Mouse (Mus musculus) heart, adult 18-20 months (tissue): Measurements from ENCODE around the gene Serinc2. TPM values are rescaled to one million over a fixed set of nuclear protein-coding genes. Genes with fewer than 3 reads are reported as not detected.
A peak's percentile ranks its signal among the peaks of the same experiment; 100 is the strongest.
"Not testable (repeated sequence)": the region's sequence is repeated elsewhere in the genome, so short reads cannot be mapped to it uniquely, and the experiment has no call there.

Experiments
- DNase-seq, 2 experiments: peaks; one replicate each; pipeline ENCODE4 v3.0.0; 2021 to 2022; ENCODE audit warnings: mixed read lengths in 1 of 2
- total RNA-seq, 2 experiments: library from RNA; stranded (reverse); gene quantifications; 2 replicates each; pipeline ENCODE4 v1.2.3; 2021

Gene Serinc2
- total RNA-seq, 2 experiments from 2014 or later: 2.0 to 2.2 TPM

DNA sequence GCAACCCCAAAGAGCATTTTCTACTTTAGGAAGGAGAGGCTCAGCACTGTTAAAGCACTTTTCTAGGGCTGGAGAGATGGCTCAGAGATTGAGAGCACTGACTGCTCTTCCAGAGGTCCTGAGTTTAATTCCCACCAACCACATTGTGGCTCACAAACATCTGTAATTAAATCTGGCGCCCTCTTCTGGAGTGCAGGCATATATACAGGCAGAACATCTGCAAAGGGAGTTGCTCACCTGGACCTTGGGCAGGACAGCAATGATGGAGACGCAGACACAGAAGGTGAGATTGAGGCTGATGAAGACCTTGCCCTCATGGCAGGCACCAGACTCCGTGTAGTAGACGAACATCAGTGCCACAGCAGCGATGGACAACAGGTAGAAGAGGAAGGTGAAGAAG is 18.6 kb downstream of the Serinc2 start:
- no peak for DNase-seq

GRCm38 (mm10) chr4:130252441-130253157 is 26.4 kb downstream of the Serinc2 start:
- DNase-seq: no peak

DNA sequence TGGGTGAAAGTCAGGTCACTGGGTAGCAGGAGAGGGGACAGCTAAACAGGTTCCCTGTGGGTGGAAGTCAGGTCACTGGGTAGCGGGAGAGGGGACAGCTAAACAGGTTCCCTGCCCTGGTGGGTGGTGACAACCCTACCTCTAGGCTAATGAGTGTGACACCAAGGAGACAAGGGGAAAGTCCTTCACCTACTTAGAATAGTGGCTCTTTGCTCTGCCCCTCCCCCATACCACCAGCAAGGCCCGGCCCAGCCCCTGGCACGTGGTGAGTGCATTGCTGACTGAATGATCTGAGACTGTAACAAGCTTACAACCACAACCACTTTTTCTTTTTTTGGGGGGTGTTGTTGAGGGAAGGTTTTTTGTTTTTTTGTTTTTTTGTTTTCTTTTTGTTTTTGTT is 27.2 kb downstream of the Serinc2 start:
- no peak for DNase-seq

DNA sequence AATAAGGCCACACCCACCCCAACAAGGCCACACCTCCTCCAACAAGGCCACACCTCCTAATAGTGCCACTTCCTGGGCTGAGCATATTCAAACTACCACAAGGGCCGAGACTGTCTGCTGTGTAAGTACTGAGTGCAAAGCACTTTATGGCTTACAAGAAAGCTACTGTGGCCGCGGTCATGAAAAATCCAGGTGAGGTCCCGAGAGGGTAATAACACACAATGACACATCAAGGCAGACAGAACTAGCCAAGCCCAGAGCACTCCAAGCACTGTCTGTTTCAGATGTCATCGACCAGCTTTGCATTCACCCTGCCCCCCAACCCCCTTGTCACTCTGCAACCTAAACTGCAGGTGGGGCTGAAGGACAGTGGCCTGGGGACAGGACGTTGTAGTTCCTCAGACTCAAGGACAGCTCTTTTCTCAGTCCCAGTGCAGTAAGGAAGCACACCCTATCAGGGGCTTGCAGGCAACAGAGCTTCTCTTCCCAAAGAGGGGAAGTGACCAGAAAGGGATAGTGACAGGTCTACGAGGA is 27.8 kb downstream of the Serinc2 start:
- DNase-seq: no peak

GRCm38 (mm10) chr4:130248636-130249035 is 30.4 kb downstream of the Serinc2 start:
- no peak for DNase-seq

- DNase-seq: peak; percentile 44 to 72
Measured at GRCm38 (mm10) chr4:130246132-130246531, 32.9 kb downstream of the Serinc2 start.

DNA sequence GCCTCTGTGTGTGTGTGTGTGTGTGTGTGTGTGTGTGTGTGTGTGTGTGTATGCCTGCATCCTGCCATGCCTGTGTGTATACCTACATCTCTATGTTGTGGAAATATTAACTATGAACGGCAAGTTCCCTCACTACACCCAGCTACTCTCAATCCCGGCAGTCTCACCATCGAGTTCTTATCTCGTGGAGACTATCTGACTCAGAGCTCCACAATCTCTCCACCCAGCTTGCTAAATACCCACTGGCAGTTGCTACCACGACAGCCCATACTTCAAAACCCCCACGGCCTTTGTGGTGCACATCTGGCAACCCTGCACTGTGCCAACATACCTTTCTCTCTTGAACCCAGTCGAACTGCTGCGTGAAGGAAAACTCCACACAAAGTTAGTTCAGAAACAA is 34.3 kb downstream of the Serinc2 start:
- DNase-seq: no peak

- not testable (repeated sequence) for DNase-seq
Measured at GRCm38 (mm10) chr4:130243621-130244020, 35.4 kb downstream of the Serinc2 start.

GRCm38 (mm10) chr4:130242956-130243355 is 36.0 kb downstream of the Serinc2 start:
- no peak for DNase-seq

- no peak for DNase-seq
Measured at GRCm38 (mm10) chr4:130240695-130241094, 38.3 kb downstream of the Serinc2 start.

- no peak for DNase-seq
Measured at GRCm38 (mm10) chr4:130237607-130238006, 41.4 kb downstream of the Serinc2 start.

GRCm38 (mm10) chr4:130236361-130236760 is 42.6 kb downstream of the Serinc2 start:
- no peak for DNase-seq

DNA sequence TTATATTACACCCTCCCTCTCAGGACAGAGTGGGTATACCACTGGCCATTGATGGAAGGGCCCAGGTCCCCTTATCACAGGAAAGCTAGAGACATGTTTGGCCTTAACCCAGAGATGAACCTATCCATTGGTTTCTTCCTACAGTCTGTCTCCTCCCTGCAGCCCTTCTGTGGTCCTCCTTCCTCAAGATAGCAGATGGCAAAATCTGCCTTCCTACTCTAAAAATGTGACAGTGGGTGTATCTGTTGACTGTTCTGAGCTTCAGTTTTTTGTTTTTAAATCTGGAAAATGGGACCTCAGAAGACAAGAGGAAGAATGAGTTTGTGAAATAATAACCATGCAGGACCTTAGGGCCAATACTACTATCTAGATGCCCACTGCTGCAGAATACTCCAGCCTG is 54.9 kb downstream of the Serinc2 start:
- no peak for DNase-seq

- no peak for DNase-seq
Measured at GRCm38 (mm10) chr4:130222179-130222578, 56.8 kb downstream of the Serinc2 start, which contains the start of gene Gm853. Gm853 (minus strand) TSS chr4:130222401.

DNA sequence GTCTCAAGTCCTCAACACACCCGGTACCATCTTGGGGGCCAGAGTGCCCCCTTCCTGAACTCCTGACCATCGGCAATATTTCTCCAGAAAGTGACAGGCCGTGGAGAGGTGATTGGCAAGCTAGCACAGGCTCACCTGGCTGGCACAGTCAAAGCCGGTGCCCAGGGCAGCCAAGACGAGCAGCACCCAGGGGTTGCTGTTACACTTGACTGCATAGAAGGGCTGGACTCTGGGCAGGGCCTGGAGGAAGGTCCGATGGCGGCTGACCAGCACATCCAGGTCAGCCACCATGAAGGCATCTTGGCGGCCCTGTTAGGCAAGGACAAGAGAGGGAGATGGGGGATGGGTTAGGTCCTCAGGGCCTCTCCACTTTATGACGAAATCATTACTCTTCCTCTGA is 58.8 kb downstream of the Serinc2 start:
- DNase-seq: no peak

DNA sequence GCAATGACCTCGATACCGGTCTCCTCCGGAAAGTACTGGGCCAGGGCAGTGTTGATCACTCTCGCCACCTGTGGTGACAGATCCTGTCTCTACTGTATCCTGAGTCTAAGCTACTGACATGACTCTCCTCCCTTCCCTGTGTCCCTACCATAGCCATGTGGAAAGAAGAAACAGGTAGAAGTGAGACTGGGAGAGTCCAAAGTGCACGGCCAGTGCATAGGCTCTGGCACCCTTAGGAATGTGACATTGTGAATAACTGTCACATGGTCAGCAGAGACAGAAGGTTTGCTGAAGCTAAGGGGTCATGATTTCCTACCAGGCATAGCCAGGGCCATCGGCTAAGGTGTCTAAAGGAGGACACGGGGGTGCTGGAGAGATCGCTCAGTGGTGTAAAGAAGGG is 63.6 kb downstream of the Serinc2 start:
- DNase-seq: no peak

DNA sequence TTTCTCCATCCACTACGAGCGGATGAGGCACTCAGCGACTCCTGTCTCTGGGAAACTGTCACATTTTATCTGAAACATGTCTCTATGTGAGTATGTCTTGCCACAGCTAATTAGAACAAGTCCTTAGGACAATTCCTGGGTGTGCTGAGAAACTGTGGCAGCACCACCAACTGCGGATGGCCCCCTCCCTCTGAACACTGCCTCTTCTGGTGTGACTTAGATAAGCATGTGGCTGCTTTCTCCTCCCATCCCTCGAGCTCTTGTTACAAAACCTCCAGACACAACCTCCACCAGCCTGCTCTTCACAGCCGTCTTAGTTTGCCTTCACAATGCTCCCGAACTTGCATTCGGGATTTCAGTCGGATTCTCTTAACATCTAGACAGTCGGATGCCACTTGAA is 65.1 kb downstream of the Serinc2 start:
- DNase-seq: no peak

DNA sequence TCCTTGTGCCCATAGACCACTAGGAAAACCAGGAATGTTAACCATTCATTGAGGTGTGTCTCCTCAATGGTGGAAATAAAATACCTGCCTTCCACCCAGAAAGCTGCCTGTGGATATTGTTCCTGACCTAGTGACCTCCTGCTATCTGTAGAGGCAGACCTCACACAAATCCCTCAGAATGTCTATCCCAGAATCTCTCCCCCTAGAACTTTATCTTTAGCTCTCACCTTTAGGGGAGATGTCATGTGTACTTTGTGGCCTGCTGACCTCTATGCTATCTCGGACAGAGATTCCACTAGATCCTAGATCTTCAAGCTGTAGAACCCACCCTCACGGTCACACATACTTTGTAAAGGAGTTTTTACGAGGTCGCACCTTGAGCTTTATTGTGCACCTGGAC is 65.8 kb downstream of the Serinc2 start:
- no peak for DNase-seq

GRCm38 (mm10) chr4:130212421-130212820 is 66.6 kb downstream of the Serinc2 start:
- DNase-seq: no peak

DNA sequence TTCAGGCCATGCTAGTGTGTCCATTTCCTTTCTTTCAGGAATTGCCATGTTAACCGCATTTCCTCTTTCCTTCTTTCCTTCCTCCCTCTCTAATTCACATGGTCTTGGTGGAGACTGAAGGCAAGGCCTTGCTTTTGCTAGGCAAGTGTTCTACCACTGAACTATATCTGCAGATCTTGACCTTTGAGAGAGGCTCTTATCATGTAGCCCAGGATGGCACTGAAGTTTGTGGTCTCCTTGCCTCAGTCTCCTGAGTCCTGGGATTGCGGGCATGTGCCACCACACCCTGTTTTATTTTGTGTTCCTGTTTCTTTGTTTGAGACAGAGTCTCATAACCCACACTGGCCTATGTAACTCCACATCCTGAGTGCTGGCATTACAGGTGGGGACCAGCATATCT is 67.1 kb downstream of the Serinc2 start:
- no peak for DNase-seq
